Mouse (Mus musculus) limb, embryonic 14.5 days (tissue): ENCODE measurements at regions not wholly inside any gene's neighbourhood (a gene's known extent, or its start where the extent isn't known, plus 50 kb on each side); places are given as distances from the start of the nearest gene placed in this dataset.

Experiments
- ATAC-seq: fragments of 200-750 bp; cut with Nextera tagmentation; 2 replicates; pipeline ENCODE4 v1.8.0; 2017; ENCODE audit warnings: low read depth, moderate number of reproducible peaks, moderate TSS enrichment; ENCODE audit not compliant: low FRiP score
- DNase-seq: peaks from one replicate; pipeline ENCODE4 v3.0.0-alpha.2; 2015; ENCODE audit warnings: low spot score
- H3K27ac ChIP-seq: fragments of 300-500 bp; sonication (generic); replicated peaks from 2 replicates; pipeline ENCODE4 v1.5.1; 2014; ENCODE audit warnings: low read depth, mild to moderate bottlenecking, low read length, moderate library complexity, mixed read lengths
- H3K27me3 ChIP-seq: fragments of 300-500 bp; sonication (generic); 2 replicates; pipeline ENCODE4 v1.6.1; 2014; ENCODE audit warnings: low read length, mixed read lengths; ENCODE audit not compliant: control insufficient read depth, insufficient read depth
- H3K36me3 ChIP-seq: fragments of 300-500 bp; sonication (generic); 2 replicates; pipeline ENCODE4 v1.6.1; 2014; ENCODE audit warnings: mild to moderate bottlenecking, low read length, moderate library complexity, mixed read lengths; ENCODE audit not compliant: control insufficient read depth, insufficient read depth
- H3K4me1 ChIP-seq: fragments of 300-500 bp; sonication (generic); 2 replicates; pipeline ENCODE4 v1.6.1; 2014; ENCODE audit warnings: antibody characterized with exemption, low read length, mixed read lengths; ENCODE audit not compliant: control insufficient read depth, insufficient read depth
- H3K4me2 ChIP-seq: fragments of 300-500 bp; sonication (generic); replicated peaks from 2 replicates; pipeline ENCODE4 v1.6.1; 2014; ENCODE audit warnings: low read depth, mild to moderate bottlenecking, low read length, moderate library complexity; ENCODE audit not compliant: severe bottlenecking
- H3K4me3 ChIP-seq: fragments of 300-500 bp; sonication (generic); replicated peaks from 2 replicates; pipeline ENCODE4 v1.5.1; 2014; ENCODE audit warnings: low read length
- H3K9ac ChIP-seq: fragments of 300-500 bp; sonication (generic); 2 replicates; pipeline ENCODE4 v1.6.1; 2014; ENCODE audit warnings: mild to moderate bottlenecking, low read depth, low read length, moderate library complexity; ENCODE audit not compliant: severe bottlenecking
- H3K9me3 ChIP-seq: fragments of 300-500 bp; sonication (generic); 2 replicates; pipeline ENCODE4 v1.6.1; 2016; ENCODE audit warnings: low read length; ENCODE audit not compliant: control insufficient read depth
- POLR2A ChIP-seq: fragments of 200-500 bp; IDR thresholded peaks from 2 replicates; pipeline ENCODE4 v1.8.0; 2012; ENCODE audit warnings: inconsistent platforms, mild to moderate bottlenecking, moderate library complexity, borderline replicate concordance; ENCODE audit not compliant: insufficient read depth, insufficient read length; ENCODE audit errors: extremely low read depth
- WGBS: fragments of 180-500 bp; shearing (Covaris S2); extraction: QIAGEN DNeasy Blood & Tissue Kit; methylation state at CpG from one replicate; pipeline ENCODE4 v1.1.7; 2014; 5-methylcytosine and 5-hydroxymethylcytosine counted together

DNA sequence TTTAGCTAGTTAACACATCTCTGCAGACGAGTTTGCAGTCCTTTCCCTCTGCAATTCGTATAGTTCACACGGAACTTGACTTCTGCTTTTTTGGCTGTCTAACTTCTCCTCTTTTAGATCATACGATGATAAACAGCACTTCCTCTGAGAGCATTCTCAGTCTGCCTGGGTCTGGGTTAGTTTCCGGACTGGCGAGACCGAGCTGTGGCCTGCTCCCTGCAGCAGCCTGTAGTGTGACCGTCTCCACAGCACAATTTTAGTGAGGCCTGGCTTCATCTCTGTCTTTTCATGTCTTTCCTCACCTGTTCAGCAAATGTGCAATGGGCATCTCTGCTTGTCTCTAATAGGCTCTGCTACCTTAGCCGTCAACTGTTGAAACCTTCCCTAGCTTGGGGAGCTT, 87.4 kb downstream of the Rgs2 start:
- peaks cover 4% of the 10 kb centered on the region; the same call in 1 of the 2 replicates for H3K4me1 ChIP-seq

DNA sequence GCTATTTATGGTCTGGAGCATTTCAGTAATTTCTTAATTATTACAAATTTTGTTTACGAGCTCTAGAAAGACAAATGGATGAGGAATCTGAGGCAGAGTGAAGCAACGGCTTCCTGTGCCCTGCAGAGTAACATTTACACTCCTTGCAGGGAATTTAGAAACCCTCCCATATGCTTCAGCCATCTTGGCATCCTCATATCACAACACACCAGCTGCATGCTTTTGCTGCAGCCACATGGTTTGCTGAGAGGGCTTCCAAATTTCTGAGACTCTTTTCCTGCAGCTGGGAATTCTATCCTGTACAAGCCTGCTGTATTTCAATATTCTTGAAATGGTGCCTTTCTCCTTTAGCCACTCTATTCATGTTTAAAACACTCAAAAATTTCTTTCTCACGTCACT, 91.4 kb downstream of the Rgs2 start:
- Histone ChIP-seq H3K9me3 (no peaks in the 10 kb centered on the region), H3K4me2 (no peak overlapping the region), H3K4me3 (no peak overlapping the region), H3K4me1 (peaks cover 4% of the 10 kb centered on the region; the same call in 1 of the 2 replicates), H3K36me3 (no peaks in the 10 kb centered on the region), H3K27ac (no peak overlapping the region), H3K9ac (no peak overlapping the region), H3K27me3 (no peaks in the 10 kb centered on the region)
- no peak for DNase-seq
- ATAC-seq: no peak
- 69% methylated on average over 3 of the region's 3 CpGs for WGBS
- TF ChIP-seq POLR2A: no peak

More for the DNA sequence above, 87.4 kb downstream of the Rgs2 start:
- H3K27ac ChIP-seq: no peak overlapping the region
- ATAC-seq (no peak), DNase-seq (no peak)
- H3K4me2 ChIP-seq: no peak overlapping the region
- TF ChIP-seq POLR2A: no peak
- H3K9ac ChIP-seq: no peak overlapping the region
- no peaks in the 10 kb centered on the region for H3K27me3 ChIP-seq
- H3K36me3 ChIP-seq: no peaks in the 10 kb centered on the region
- H3K4me3 ChIP-seq: no peak overlapping the region
- 74% methylated on average over 9 of the region's 9 CpGs for WGBS
- H3K9me3 ChIP-seq: no peaks in the 10 kb centered on the region

DNA sequence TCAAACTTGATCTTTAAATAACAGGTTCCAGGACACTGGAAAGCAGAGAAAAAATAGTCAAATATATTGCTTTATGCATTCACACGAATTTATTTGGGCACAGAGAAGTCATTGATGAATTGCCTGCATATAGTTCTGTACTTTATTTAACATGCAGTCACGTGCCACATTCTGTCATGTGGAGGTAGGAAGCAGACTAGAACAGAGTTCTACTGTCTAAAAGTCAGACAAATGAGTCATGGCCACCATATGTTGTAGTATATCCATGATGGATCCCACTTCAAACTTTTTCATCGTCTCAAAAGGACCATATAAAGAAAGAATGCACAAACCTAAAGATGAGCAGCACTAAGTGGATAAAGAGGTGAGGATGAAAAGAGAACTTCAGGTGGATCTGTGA, 92.7 kb downstream of the Rgs2 start:
- DNase-seq (no peak), ATAC-seq (no peak)
- Histone ChIP-seq H3K27ac (no peak overlapping the region), H3K4me1 (no peaks in the 10 kb centered on the region), H3K27me3 (no peaks in the 10 kb centered on the region), H3K9me3 (no peaks in the 10 kb centered on the region), H3K9ac (no peak overlapping the region), H3K4me3 (no peak overlapping the region), H3K36me3 (no peaks in the 10 kb centered on the region), H3K4me2 (no peak overlapping the region)
- 61% methylated on average over 3 of the region's 3 CpGs for WGBS
- TF ChIP-seq POLR2A: no peak

DNA sequence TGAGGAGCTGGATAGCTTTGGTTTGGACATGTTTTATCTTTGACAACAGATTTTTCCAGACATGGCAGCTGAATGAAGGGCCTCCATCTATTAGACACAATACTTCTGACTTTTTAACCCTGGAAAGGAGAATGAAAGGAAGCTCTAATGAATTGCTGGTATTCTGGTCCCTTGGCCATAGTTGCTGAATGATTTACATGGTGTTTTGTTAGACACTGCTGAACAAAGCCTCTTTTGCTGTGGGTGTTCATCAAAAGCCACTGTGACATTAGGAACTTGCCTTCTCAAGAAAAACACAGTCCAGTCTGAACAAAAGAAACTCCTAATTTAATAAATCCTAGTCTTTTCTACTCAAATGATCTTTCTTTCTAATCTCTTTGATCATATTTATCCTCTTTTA, 93.4 kb downstream of the Rgs2 start:
- H3K4me3 ChIP-seq: no peak overlapping the region
- no peak for TF ChIP-seq POLR2A
- no peak for DNase-seq
- no peak overlapping the region for H3K4me2 ChIP-seq
- H3K9ac ChIP-seq: no peak overlapping the region
- no peaks in the 10 kb centered on the region for H3K9me3 ChIP-seq
- H3K36me3 ChIP-seq: no peaks in the 10 kb centered on the region
- H3K27me3 ChIP-seq: no peaks in the 10 kb centered on the region
- no peak overlapping the region for H3K27ac ChIP-seq
- ATAC-seq: no peak
- H3K4me1 ChIP-seq: no peaks in the 10 kb centered on the region

DNA sequence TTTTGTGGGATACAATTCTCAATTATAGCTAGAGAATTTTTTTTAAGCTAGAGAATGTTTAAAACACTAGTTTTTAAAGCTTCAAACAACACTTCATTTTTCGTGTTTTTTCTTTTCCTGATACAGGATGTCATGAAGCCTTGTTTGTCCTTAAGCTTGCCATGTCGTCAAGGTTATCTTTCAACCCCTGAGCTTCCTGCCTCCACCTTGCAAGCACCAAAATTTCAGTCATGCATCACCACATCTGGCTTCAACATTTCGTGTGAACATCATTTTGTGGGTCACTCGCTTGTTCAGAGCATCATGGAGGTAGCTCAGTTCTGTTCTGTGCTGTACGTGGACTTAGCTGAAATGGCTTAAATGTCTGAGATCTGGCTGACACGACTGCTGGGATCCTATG, 96.6 kb downstream of the Rgs2 start:
- Histone ChIP-seq H3K9ac (no peak overlapping the region), H3K4me1 (no peaks in the 10 kb centered on the region), H3K27ac (no peak overlapping the region), H3K9me3 (no peaks in the 10 kb centered on the region), H3K4me3 (no peak overlapping the region), H3K36me3 (no peaks in the 10 kb centered on the region), H3K4me2 (no peak overlapping the region), H3K27me3 (no peaks in the 10 kb centered on the region)
- no peak for DNase-seq
- no peak for ATAC-seq
- TF ChIP-seq POLR2A: no peak
- 74% methylated on average over 6 of the region's 6 CpGs for WGBS

DNA sequence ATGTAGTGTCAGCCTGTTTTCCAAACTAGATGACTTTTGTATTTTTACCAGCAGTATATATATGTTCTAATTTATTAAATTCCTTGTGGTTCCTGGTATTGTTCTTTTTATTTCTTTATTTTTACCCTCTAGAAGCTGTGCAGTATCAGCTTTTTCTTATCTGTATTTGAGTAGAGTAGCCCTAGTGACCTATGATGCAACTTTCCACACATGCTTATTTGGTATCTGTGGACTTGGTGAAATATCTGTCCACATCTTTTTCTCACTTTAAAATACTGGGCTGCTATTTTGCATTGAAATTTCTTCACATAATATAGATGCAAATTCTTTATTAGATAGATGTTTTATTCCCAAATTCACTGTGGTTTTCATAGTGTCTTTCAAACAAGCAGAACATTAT, 97.1 kb downstream of the Rgs2 start:
- H3K4me1 ChIP-seq: no peaks in the 10 kb centered on the region
- no peak overlapping the region for H3K9ac ChIP-seq
- ATAC-seq (no peak), DNase-seq (no peak)
- TF ChIP-seq POLR2A: no peak
- no peak overlapping the region for H3K4me3 ChIP-seq
- H3K27ac ChIP-seq: no peak overlapping the region
- H3K36me3 ChIP-seq: no peaks in the 10 kb centered on the region
- no peak overlapping the region for H3K4me2 ChIP-seq
- no peaks in the 10 kb centered on the region for H3K27me3 ChIP-seq
- H3K9me3 ChIP-seq: no peaks in the 10 kb centered on the region
